Mouse (Mus musculus): ENCODE data around the gene Scn4a.
"Not testable (repeated sequence)": the region's sequence is repeated elsewhere in the genome, so short reads cannot be mapped to it uniquely, and the experiment has no call there.

Scn4a gene

DNA sequence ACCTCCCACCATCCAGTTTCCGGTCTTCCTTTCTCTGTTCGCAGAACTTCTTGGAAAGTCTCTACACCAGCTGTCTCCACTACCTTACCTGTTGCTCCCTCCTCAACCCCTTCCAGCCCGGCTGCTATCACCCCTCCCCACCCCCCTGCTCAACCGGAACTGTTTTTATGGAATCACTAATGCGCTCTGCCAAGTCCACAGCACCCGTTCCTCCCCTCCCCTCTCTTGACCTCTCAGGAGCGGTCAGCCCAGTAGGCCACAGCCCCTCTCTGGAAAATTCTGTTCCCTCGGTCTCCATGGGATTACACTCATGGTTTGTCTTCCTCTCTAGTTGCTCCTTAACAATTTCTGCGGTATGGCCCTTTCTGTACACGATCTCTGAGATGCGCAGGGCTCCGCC, at the start of gene Scn4a:
Gene Scn4a, minus strand, starts transcription at position 101 of the 400 bp plus-strand sequence.
- DNase-seq (ENCODE audit: low read depth): no peak

DNA sequence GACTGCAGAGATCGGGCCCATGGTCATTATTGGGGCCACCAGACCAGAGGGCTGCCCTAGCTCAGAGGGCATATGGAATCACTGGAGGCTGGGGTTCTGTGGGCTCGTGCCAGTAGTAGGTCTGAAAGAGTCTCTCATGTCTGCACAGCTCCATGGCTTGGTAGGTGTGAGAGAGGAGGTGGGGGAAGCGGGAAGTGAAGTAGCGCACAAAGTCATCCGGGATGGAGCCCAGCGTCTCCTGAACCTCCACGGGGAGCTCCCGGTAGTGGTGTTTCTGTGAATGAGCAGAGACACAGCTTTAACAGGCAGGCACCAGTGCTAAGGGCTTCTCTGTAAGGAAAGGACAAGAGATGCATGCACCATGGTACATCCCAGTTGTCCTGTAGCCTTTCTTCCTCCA, 45.4 kb upstream of the Scn4a start:
- DNase-seq (ENCODE audit: low read depth): no peak

DNA sequence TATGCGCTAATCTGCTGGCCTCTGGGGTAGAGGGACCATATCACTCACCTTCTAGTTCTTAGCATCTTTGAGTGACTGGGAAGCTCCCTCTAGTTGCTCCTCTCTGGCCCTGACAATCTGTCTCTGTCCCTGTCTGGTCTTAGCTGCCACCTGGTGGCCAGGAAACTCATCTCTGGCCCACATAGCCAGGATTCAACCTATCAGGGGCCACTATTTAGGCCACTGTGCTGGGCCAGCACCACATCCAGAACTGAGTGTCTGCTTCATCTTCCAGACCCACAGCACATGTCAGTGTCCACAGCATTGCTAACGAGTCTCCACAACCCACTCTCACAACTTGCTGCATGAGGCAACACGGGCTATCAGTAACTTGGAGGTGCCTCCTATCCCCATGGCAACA, 44.6 kb upstream of the Scn4a start:
- no peak for DNase-seq (ENCODE audit: low read depth)

DNA sequence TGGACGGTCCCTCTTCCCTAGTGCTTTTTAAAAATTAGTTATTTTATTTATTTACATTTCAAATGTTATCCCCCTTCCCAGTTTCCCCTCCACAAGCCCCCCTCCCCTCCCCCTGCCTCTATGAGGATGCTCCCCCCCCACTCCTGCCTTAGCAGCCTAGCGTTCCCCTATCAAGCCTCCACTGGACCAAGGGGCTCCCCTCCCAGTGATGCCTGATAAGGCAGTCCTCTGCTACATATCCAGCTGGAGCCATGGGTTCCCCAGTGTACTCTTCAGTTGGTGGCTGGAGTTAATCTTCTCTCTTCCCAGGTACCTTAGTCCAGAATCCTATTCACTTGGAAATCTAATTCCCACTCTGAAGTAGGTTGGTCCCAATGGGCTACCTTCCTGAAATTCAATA, 41.0 kb upstream of the Scn4a start:
- not testable (repeated sequence) for DNase-seq (ENCODE audit: low read depth)

DNA sequence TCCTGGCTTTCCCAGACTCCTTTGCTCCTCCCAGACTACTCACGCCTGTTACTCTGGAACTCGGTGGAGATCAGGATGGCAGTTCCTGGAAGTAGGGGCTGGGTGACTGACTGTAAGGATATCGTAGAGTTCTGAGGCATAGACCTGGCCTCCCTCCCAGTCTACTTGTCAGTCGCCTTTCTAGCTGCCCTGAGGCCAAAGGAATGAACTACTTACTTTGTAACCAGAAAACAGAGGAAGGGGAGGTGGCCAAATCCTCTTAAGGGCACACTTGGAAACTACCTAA, 40.2 kb upstream of the Scn4a start:
- DNase-seq (ENCODE audit: low read depth): no peak

DNA sequence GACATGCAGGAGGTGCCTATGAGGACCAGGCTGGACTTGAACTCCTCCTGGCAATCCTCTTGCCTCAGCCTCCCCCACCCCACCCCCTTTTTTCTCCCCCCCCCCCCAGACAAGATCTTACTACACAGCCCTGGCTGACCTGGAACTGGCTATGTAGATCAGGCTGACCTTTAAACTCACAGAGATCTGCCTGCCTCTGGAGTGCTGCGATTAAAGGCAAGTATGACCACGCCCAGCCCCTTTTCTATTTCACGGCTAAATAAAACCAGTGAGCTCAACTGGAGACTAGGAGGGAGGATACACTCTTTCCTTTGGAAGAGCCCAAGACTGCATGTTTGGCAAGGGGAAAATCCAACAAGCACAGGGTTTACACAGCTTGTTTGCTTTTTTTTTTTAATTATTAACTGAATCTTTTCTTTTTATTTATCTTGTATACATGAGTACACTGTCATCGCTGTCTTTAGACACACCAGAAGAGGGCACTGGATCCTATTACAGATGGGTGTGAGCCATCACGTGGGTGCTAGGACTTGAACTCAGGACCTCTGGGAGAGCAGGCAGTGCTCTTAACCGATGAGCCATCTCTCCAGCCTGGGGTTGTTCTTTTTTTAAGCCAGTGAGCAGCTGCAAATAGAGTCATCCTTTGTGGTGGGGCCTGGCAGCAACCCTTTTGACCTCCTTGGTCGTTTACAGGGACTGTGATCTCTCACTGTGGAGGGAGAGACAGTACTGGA, 39.7 kb upstream of the Scn4a start:
- DNase-seq (ENCODE audit: low read depth): peak; percentile 50

DNA sequence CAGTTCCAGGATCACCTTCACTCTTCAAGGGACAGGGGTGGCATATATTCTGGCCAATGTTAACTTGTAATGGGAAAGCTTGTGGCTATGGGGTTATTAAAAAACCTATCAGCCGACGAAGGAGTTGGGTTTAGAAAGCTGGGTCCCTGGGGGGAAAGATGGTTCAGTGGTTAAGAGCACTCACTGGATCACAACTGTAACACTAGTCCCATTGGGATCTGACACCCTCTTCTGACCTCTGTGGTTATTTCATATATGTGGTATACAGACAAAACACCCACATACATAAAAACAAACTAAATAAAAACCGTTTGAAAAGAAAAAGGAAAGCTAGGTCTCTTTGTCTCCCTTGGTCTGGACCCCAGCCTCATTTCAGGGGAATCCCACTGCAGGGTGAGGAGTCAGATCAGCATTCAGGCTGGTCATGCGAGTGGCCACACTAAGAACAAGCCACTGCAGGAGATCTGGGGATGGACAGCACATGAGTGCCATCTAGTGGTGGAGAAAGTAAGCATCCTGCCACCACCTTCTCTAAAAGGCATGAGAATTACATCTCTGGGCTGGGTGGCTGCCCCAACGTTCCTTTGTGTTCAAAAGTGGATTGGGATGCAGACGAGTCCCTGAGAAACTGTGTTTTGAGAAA, 38.6 kb upstream of the Scn4a start:
- DNase-seq (ENCODE audit: low read depth): peak; percentile 71

DNA sequence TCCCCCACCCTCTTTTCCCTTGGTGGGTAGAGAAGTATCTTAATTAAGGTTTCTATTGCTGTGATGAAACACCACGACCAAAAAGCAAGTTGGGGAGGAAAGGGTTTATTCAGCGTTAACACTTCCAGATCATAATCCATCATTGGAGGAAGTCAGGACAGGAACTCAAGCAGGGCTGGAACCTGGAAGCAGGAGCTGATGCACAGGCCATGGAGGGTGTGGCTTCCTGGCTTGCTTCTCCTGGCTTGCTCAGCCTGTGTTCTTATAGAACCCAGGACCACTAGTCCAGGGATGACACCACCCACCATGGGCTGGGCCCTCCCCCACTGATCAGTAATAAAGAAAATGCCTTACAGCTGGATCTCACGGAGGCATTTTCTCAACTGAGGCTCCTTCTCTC, 37.7 kb upstream of the Scn4a start:
- DNase-seq (ENCODE audit: low read depth): no peak

DNA sequence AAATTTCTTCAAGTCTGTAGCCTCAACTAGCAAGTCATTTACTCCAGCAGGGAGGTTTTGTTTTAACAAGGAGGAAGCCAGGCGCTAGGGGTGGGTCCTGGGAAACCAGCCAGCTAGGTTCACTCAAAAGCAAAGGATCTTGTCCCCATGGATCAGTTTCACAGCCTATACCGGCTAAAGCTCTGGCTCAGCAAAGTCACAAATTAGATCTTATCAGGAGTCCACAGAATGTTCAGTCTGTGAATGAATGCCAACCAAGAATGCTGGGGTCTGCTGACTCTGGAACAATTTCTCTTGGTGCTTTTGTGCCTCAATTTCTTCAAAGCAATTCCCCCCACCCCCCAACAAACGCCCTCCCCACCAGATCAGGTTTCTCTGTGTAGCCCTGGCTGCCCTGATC, 36.5 kb upstream of the Scn4a start:
- no peak for DNase-seq (ENCODE audit: low read depth)

DNA sequence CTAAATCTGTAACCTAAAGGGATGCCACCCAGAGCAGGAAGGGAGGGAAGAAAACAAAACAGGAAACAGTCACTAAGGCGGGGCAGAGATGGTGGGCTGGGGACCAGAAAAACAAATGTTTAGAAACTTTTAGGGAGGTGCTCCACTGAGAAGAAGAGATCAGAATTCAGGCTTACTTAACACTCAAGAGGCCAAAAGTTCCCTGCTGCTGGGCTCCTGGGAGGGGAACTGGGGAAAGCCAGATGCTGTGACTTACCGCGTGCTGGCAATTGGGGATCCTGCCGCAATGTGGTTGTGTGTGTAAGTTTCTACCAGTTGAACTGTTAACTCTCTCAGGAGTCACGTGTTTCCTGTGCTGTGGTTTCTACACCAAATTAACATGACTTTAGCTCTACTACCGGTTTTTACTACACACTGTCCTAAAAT, 34.7 kb upstream of the Scn4a start, which contains the start of gene Icam2:
Gene Icam2, minus strand, starts transcription at position 285 of the 426 bp plus-strand sequence.
- no peak for DNase-seq (ENCODE audit: low read depth)

DNA sequence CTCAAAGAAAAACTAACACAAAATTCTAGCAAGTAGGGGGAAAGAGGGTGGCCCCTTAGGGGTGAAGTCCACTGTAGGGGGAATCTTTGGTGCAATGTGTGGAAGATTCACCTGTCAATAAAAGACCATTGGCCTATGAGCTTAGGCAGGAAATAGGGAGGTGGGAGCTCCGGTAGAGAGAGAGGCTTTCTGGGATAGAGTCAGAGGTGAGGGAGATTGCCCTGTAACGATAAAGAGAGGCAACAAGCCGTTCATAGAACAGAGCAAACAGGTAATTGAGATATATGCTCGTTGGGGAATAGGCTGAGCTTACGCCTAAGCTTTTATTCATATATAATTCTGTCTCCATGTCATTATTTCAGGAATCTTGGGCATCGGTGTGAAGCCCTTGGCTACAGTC, 33.9 kb upstream of the Scn4a start:
- DNase-seq (ENCODE audit: low read depth): no peak

DNA sequence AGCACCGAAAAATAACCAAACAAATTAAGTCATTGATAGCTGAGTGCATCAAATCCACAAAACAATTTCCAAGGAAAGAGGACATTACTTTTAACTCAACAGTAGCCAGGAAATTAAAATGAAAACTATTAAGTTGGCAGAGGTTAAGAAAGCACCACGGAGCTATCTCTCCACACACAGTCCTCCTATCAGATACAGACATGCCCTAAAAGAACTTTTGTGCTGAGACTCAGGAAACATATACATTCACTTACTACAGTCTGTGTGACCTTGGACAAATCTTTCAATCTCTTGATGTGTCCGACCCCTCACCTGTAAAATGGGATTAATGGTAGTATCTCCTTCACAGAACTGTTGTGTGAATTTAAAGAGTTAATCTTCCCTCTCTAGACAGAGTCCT, 33.3 kb upstream of the Scn4a start:
- DNase-seq (ENCODE audit: low read depth): no peak

DNA sequence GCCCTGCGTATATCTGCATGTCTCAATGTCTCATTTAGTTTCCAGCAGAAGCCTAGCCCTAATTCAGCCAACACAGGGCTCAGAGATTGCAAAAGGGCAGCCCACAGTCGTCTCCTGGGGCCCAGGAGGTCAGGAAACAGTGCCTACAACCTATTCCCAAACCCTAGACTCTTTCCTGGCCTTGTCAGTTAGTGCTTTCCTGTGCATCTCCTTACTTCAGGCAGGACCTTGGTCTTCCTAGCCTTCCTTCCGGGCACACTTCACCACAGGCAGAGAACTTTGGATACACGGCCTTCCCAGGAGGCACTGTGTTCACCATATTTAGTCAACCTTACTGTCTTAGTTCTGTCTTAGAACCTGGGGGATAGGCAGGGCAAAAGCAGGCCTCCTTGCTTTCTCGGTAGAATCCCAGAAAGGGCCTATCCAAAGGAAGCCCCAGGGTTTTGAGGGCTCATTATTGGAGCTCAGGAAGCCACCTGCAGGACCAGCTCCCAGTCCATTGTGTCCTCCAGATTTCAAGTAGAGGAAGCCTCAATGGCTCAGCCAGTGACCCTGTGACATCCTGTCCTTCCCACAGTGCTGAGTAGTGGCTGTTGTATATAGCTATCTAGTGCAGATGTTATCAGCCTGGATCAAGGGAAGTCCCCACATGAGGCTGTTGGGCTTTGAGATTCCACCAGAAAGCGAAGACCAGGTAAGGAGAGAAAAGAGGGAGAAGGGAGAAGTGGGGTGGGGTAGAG, 30.1 kb upstream of the Scn4a start:
- DNase-seq (ENCODE audit: low read depth): no peak

DNA sequence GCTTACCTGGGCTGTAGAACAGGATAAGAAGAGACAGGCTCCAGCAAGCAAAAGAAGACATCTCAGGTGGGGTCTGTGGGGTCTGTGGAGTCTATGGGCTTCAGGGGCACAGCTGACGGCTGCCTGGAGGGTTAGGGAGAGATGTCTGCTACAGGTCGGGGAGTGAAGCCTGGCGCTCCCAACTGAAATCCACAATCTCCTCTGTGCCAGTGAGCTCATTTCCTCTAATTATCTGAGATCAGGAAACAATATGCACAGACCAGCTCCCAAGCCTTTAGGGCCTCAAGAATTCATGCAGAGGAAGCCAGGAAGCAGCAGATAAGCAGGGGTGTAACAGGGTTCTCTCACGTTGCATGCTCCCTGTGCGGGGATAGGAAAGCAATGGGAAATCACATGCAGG, 29.3 kb upstream of the Scn4a start:
- DNase-seq (ENCODE audit: low read depth): no peak

DNA sequence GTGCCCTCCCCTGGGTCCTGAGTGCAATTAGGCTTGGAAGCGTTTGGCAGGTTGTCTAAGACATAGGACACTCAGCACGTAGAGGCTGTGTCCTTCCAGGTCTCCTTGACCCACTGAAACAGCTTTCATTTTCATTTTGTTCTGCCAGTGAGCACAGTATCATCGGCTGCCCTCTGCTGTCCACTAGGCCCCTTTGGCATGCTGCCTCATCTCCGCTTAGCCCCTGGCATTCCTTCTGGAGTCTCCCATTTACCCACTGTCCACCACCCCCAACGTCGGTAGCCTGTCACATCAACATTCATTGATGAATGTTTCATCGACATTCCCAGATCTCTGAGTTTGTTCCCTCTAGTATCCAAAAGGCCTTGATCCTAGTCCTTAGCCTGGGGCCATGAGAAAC, 28.8 kb upstream of the Scn4a start:
- DNase-seq (ENCODE audit: low read depth): no peak

DNA sequence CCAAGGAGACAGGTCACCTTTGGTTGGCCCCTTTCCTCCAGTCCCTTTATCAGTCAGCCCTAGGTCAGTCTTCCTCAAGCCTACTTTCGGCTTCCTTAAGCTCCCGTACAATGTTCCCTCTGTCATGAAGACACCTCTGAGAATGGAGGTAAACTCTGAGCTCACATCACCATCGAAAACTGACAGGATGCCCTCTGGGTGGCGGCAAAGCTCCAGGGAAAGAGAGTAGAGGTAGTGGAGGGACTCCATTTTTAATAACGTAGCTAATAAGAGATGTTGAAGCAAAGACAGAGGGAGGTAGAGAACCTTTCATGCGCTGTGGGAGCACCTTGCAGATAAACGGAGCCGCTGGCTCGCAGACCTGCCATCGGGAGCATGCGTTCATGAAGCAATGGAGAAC, 27.9 kb upstream of the Scn4a start:
- DNase-seq (ENCODE audit: low read depth): no peak

DNA sequence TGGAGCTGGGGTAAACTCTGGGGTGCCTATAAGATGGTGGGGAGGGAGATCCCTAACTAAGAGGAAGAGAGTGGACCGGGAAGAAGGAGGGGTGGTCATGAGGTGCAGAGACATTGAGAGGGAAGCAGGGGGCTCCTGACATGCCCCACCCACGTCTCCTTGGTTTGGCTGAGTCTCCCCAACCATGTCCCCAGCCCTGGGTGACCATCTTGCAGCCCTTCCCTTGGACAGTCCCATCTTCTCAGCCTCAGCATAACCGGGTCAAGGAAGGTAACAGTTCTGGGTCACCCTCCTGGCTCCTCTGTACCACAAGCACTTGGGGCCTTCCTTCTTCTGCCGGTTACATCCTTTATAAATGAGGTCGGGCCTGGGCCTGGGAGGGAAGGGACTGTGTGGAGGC, 21.9 kb upstream of the Scn4a start:
- no peak for DNase-seq (ENCODE audit: low read depth)

DNA sequence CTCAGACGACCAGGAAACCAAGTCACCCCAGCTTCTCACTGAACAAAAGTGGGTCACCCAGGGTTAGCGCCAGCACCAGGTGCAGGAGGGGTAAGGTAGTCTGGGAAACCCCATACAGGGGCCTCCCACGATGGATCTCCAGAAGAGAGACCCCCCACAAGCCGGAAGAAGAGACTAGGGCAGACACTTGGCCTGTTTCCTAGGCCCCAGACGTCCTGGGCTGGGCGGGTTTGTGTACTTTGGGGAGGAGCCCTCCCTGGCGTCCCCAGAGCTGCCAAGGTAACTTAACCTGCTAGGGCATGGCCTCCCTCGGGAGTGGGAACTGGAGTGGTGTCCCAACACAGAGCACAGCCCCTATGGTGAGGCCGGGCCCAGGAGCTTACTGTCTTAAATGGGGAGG, 21.5 kb upstream of the Scn4a start:
- no peak for DNase-seq (ENCODE audit: low read depth)

DNA sequence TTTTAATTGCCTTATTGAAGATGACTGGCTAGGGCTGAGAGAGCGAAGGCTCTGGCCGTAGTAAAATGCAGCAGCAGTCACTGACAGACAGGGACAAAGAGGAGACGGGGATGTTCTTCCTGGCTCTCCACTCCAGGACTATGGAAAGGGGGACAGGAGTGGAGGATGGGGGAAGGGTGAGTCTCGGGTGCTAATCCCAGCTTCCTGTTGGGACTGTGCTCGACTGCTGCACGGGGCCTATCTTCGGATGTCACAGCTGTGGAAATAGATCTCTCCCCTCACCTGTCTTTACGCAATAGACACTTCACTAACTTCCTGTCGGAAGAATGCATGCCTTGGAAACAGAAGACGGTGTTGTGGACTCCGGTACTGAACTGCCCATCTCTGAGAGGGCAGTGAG, 20.9 kb upstream of the Scn4a start:
- no peak for DNase-seq (ENCODE audit: low read depth)

DNA sequence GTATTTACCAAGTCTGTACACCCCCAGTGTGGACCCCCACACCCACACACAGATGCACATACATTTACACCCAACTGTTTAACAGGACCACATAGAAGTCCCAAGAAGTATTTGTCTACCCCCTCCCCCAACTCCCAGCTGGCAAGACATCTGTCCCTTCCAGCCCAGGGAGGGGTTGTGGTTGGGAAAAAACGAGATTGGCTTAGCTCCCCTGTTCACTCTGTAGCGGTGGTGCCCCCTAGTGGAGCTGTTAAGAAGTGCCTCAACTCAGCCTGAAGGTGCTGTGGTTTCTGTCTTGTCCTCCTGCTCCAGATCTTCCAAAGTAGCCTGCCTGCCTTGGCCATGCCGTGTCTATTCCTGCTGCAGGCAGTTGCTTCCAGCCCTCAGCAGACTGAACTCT, 13.2 kb upstream of the Scn4a start:
- peak; percentile 46 for DNase-seq (ENCODE audit: low read depth)

DNA sequence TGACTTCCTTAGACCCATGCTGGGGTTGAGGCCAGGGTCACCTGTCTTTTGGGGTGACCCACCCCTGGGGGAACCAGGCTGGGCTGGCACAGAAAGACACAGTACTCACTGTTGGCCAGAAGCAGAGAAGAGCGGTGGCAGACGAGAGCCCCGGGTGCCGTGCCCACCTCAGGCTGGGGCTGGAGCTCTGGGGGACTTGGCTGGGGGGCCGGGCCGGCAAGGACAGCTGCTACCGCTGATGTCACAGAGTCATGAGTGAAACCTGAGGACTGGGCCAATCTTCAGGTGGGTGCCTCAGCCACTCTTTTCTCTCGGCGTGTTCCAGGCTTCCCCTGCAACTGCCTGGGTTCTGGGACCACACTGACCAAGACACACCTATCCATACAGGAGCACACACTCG, 12.3 kb upstream of the Scn4a start, which contains the start of gene Prr29:
Gene Prr29, plus strand, starts transcription at position 107 of the 400 bp plus-strand sequence.
- DNase-seq (ENCODE audit: low read depth): no peak

DNA sequence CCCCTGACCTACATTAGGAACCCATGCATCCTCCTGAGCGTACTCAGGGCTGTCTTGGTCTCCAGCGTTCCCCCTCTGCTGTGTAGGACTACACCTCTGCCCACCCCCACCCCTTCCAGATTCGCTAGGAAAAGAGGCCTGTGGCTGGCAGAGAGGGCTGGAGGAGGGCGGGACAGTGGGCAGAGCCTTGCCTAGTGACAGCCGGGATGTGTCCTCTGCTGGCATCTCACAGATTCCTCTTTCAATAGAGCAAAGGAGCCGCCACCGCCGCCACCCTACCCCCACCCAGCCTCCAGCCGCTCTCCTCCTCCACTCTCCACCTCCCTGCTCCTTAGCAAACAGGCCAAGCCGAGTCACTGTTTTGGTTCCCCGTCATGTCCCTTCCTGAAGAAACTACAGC, 11.6 kb upstream of the Scn4a start:
- no peak for DNase-seq (ENCODE audit: low read depth)

DNA sequence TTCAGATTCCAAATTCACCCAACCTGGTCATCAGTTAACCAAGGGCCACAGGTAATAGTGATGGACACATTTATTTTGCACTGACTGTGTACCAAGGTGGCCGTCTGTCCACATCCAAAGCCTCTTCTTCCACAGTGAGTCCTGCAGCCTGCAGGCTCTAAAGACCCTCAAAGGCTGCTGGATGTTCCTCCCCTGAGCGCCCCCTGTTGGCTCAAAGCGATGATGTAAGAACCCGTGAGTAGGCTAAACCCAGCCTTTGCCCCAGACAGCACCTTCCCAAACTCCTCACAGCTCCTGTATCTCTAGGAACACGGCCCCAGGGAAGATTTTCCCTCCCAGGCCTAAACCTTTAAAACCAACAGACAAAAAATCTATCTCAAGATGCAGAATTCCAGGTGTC, 6.3 kb upstream of the Scn4a start:
- DNase-seq (ENCODE audit: low read depth): no peak
